Mouse (Mus musculus): Measurements from ENCODE around the gene Atp6v0a2.
A peak's percentile ranks its signal among the peaks of the same experiment; 100 is the strongest.
"Not testable (repeated sequence)": the region's sequence is repeated elsewhere in the genome, so short reads cannot be mapped to it uniquely, and the experiment has no call there.

Gene Atp6v0a2

GRCm38 (mm10) chr5:124628448-124629363 is at the start of gene Atp6v0a2:
TSS of gene Atp6v0a2 (plus strand) at chr5:124628576.
- peak; percentile 96 for DNase-seq (ENCODE audit: low read depth, low spot score)

- DNase-seq (ENCODE audit: low read depth, low spot score): peak; percentile 98
Observed at GRCm38 (mm10) chr5:124578633-124579317, 49.6 kb upstream of the Atp6v0a2 start, which contains the start of the genes Eif2b1 and Gtf2h3. TSS of gene Eif2b1 (minus strand) at chr5:124579131. TSS of gene Gtf2h3 (plus strand) at chr5:124579140.

- DNase-seq (ENCODE audit: low read depth, low spot score): no peak
Observed at GRCm38 (mm10) chr5:124582515-124582914, 45.9 kb upstream of the Atp6v0a2 start.

GRCm38 (mm10) chr5:124592768-124593167 is 35.6 kb upstream of the Atp6v0a2 start:
- no peak for DNase-seq (ENCODE audit: low read depth, low spot score)

GRCm38 (mm10) chr5:124598224-124599174 is 29.9 kb upstream of the Atp6v0a2 start:
- peak; percentile 99 for DNase-seq (ENCODE audit: low read depth, low spot score)

GRCm38 (mm10) chr5:124599726-124600125 is 28.6 kb upstream of the Atp6v0a2 start:
- not testable (repeated sequence) for DNase-seq (ENCODE audit: low read depth, low spot score)

- peak; percentile 85 for DNase-seq (ENCODE audit: low read depth, low spot score)
Observed at GRCm38 (mm10) chr5:124602349-124602748, 26.0 kb upstream of the Atp6v0a2 start.

- DNase-seq (ENCODE audit: low read depth, low spot score): peak; percentile 26
Observed at GRCm38 (mm10) chr5:124604296-124604695, 24.1 kb upstream of the Atp6v0a2 start.

GRCm38 (mm10) chr5:124605041-124605622 is 23.2 kb upstream of the Atp6v0a2 start:
- DNase-seq (ENCODE audit: low read depth, low spot score): no peak

GRCm38 (mm10) chr5:124610965-124611364 is 17.4 kb upstream of the Atp6v0a2 start:
- DNase-seq (ENCODE audit: low read depth, low spot score): peak; percentile 96

- DNase-seq (ENCODE audit: low read depth, low spot score): peak; percentile 86
Observed at GRCm38 (mm10) chr5:124614709-124615108, 13.7 kb upstream of the Atp6v0a2 start.

- peak; percentile 75 for DNase-seq (ENCODE audit: low read depth, low spot score)
Observed at GRCm38 (mm10) chr5:124618711-124619110, 9.7 kb upstream of the Atp6v0a2 start.

GRCm38 (mm10) chr5:124621362-124621761 is 7.0 kb upstream of the Atp6v0a2 start:
- no peak for DNase-seq (ENCODE audit: low read depth, low spot score)

- no peak for DNase-seq (ENCODE audit: low read depth, low spot score)
Observed at GRCm38 (mm10) chr5:124622890-124623289, 5.5 kb upstream of the Atp6v0a2 start.

GRCm38 (mm10) chr5:124624291-124624690 is 4.1 kb upstream of the Atp6v0a2 start:
- DNase-seq (ENCODE audit: low read depth, low spot score): peak; percentile 74

GRCm38 (mm10) chr5:124629641-124630040 is 1.3 kb downstream of the Atp6v0a2 start:
- DNase-seq (ENCODE audit: low read depth, low spot score): no peak

GRCm38 (mm10) chr5:124631685-124632084 is 3.3 kb downstream of the Atp6v0a2 start:
- DNase-seq (ENCODE audit: low read depth, low spot score): no peak

GRCm38 (mm10) chr5:124632461-124632860 is 4.1 kb downstream of the Atp6v0a2 start:
- DNase-seq (ENCODE audit: low read depth, low spot score): no peak

GRCm38 (mm10) chr5:124633425-124633824 is 5.0 kb downstream of the Atp6v0a2 start:
- DNase-seq (ENCODE audit: low read depth, low spot score): no peak

- peak; percentile 65 for DNase-seq (ENCODE audit: low read depth, low spot score)
Observed at GRCm38 (mm10) chr5:124635068-124635467, 6.7 kb downstream of the Atp6v0a2 start.

GRCm38 (mm10) chr5:124636139-124636538 is 7.8 kb downstream of the Atp6v0a2 start:
- no peak for DNase-seq (ENCODE audit: low read depth, low spot score)

All from ZHBTc4 (cell line).